Mouse (Mus musculus): ENCODE data around the gene Napb. TPM values are rescaled to one million over a fixed set of nuclear protein-coding genes. Genes with fewer than 3 reads are reported as not detected.
A peak's percentile ranks its signal among the peaks of the same experiment; 100 is the strongest.
"Not testable (repeated sequence)": the region's sequence is repeated elsewhere in the genome, so short reads cannot be mapped to it uniquely, and the experiment has no call there.

The Napb gene
- 99.4 and 105 TPM in 2 replicates for polyA plus RNA-seq (2014; fragmentation: Nextera tagmentation; extraction: Ambion mirVana)

DNA sequence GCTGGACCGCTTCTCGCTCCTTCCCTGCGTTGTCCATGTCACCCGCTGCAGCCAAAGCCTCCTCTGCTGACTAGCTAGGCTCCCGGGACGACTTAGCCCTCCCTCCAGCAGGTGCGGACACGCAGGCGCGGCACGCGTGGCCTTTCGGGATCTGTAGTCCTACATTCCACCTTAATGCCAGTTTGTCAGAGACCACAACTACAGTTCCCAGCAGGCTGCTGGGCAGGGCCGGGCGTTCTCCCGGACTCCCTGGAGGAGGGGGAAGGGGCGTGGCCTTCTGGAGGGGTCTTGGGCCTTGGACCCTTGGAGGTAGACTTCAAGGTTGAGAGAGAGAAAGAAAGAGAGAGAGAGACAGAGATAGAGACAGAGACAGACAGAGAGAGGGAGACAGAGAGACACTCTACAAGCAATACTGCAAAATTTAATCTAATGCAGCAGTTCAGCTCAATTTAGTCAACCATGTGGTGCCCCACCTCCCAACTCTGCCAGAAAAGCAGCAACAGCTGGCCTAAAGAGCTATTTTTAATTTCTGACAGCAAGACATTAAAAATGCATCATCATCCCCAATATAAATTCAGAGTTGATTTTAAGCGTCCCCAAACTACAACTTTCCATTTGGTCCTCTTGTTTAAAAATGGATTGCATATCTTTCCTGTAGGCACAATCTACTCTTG lies at the start of gene Napb:
Napb (minus strand) TSS at position 141 of the 674 bp plus-strand sequence.
- 4% methylated on average over 17 of the region's 18 CpGs for WGBS
- peak; percentile 100 for ATAC-seq (ENCODE audit: low read depth)

GRCm38 (mm10) chr2:148781709-148782108 lies 49.4 kb upstream of the Napb start, which contains the start of gene 8030411F24Rik:
8030411F24Rik (plus strand) TSS chr2:148782009.
- no peak for ATAC-seq (ENCODE audit: low read depth)
- Histone ChIP-seq H3K4me3 (ENCODE audit: low read depth, low read length) (no peak within 1 kb of the TSS), H3K36me3 (ENCODE audit: control insufficient read depth, insufficient read depth, low read length) (no peaks in the 10 kb centered on the region), H3K4me2 (ENCODE audit: low read depth, low read length) (no peak within 1 kb of the TSS), H3K4me1 (ENCODE audit: control insufficient read depth, insufficient read depth, low read length) (no peaks in the 10 kb centered on the region), H3K9me3 (ENCODE audit: control insufficient read depth, low read length) (no peaks in the 10 kb centered on the region), H3K27me3 (ENCODE audit: control insufficient read depth, insufficient read depth, low read length) (no peaks in the 10 kb centered on the region), H3K9ac (replicated peaks; ENCODE audit: low read depth, low read length) (no peak within 1 kb of the TSS), H3K27ac (ENCODE audit: low read depth, low read length) (no peak within 1 kb of the TSS)
- whole genome bisulfite sequencing, result 28% methylated on average over 1 of the region's 1 CpGs

More for the DNA sequence above, at the start of gene Napb:
- Histone ChIP-seq H3K9ac (replicated peaks; ENCODE audit: low read depth, low read length) (peak within 1 kb of the TSS; percentile 87), H3K36me3 (ENCODE audit: control insufficient read depth, insufficient read depth, low read length) (no peaks in the 10 kb centered on the region), H3K4me1 (ENCODE audit: control insufficient read depth, insufficient read depth, low read length) (0 out of 2 replicates have a peak, but pooled peaks cover 3% of the 10 kb centered on the region), H3K4me2 (ENCODE audit: low read depth, low read length) (peak within 1 kb of the TSS; percentile 92), H3K27ac (ENCODE audit: low read depth, low read length) (no peak within 1 kb of the TSS), H3K27me3 (ENCODE audit: control insufficient read depth, insufficient read depth, low read length) (no peaks in the 10 kb centered on the region), H3K9me3 (ENCODE audit: control insufficient read depth, low read length) (no peaks in the 10 kb centered on the region), H3K4me3 (ENCODE audit: low read depth, low read length) (peak within 1 kb of the TSS; percentile 73)

- not testable (repeated sequence) for H3K27me3 ChIP-seq (ENCODE audit: control insufficient read depth, insufficient read depth, low read length); ATAC-seq (ENCODE audit: low read depth)
- WGBS, result 85% methylated on average over 4 of the region's 4 CpGs
Measured at GRCm38 (mm10) chr2:148771397-148771796, 39.1 kb upstream of the Napb start, which contains the start of gene Cst11. Cst11 (minus strand) TSS chr2:148771497.

DNA sequence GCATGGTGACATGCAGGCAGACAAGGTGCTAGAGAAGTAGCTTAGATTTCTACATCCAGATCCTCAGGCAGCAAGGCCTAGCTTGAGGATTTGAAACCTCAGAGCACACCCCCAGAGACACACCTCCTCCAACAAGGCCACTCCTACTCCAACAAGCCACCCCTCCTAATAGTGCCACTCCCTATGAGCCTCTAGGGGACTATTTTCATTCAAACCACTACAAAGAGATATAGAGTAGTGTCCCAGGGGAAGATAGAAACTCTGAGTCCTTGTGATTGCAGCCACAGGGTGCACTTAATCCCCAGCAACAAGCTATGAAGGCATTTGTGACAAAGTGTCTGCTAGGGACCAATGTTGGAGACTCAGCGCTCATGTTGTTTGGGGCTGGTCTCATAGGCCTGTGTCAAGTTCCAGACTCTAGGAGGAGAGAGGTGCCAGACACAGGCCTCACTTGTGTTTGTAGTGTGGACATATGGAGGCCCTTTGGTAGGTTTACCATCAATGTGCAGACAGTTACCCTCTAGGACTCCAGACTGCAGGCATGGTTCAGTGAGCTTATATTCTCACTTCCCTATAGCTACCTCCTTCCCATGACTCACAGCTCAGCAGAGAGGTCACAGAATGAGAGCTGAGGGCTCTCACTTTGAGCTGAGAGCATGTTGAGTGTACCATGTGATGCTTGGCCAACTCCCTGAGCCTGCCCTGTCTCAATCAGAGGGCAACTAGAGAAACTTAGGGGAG lies 31.6 kb upstream of the Napb start:
- H3K9me3 ChIP-seq (ENCODE audit: control insufficient read depth, low read length), result no peaks in the 10 kb centered on the region
- H3K4me1 ChIP-seq (ENCODE audit: control insufficient read depth, insufficient read depth, low read length), result no peaks in the 10 kb centered on the region
- 100% methylated on average over 1 of the region's 1 CpGs for WGBS
- no peaks in the 10 kb centered on the region for H3K36me3 ChIP-seq (ENCODE audit: control insufficient read depth, insufficient read depth, low read length)
- H3K4me2 ChIP-seq (ENCODE audit: low read depth, low read length), result no peak overlapping the region
- ATAC-seq (ENCODE audit: low read depth), result no peak
- H3K27ac ChIP-seq (ENCODE audit: low read depth, low read length), result no peak overlapping the region
- H3K27me3 ChIP-seq (ENCODE audit: control insufficient read depth, insufficient read depth, low read length), result no peaks in the 10 kb centered on the region
- H3K4me3 ChIP-seq (ENCODE audit: low read depth, low read length), result no peak overlapping the region
- no peak overlapping the region for H3K9ac ChIP-seq (replicated peaks; ENCODE audit: low read depth, low read length)

More at GRCm38 (mm10) chr2:148771397-148771796, 39.1 kb upstream of the Napb start, which contains the start of gene Cst11:
- H3K9me3 ChIP-seq (ENCODE audit: control insufficient read depth, low read length); H3K4me2 ChIP-seq (ENCODE audit: low read depth, low read length); H3K9ac ChIP-seq (replicated peaks; ENCODE audit: low read depth, low read length); H3K27ac ChIP-seq (ENCODE audit: low read depth, low read length); H3K4me1 ChIP-seq (ENCODE audit: control insufficient read depth, insufficient read depth, low read length); H3K36me3 ChIP-seq (ENCODE audit: control insufficient read depth, insufficient read depth, low read length); H3K4me3 ChIP-seq (ENCODE audit: low read depth, low read length): not testable (repeated sequence)

DNA sequence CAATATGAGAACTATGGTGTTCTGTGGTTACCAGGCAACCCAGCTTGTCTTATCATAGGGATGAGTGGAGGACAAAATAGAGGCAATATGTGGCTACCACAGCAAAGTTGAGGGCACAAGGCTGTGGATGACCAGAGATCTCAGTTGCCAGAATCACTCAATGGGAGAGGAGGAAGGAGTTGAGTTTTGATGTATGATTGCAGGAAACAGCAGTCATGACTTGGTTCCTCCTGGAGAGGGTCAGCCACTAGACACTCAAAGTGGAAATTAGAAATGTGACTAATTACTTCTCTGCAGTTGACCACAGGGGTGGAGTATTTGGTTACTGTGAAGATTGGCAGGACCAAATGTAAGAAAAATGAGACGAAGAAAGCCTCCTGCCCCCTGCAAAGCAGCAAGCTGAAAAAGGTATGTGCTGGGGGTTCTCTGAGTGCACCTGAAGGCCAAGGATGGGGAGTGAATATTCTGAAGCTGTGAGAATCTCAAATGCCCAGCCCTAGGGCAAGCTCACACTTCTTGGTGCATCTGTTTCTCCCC lies 22.1 kb upstream of the Napb start:
- Histone ChIP-seq H3K4me2 (ENCODE audit: low read depth, low read length) (no peak overlapping the region), H3K4me1 (ENCODE audit: control insufficient read depth, insufficient read depth, low read length) (no peaks in the 10 kb centered on the region), H3K9me3 (ENCODE audit: control insufficient read depth, low read length) (no peaks in the 10 kb centered on the region), H3K27ac (ENCODE audit: low read depth, low read length) (no peak overlapping the region), H3K27me3 (ENCODE audit: control insufficient read depth, insufficient read depth, low read length) (no peaks in the 10 kb centered on the region), H3K9ac (replicated peaks; ENCODE audit: low read depth, low read length) (no peak overlapping the region), H3K4me3 (ENCODE audit: low read depth, low read length) (no peak overlapping the region), H3K36me3 (ENCODE audit: control insufficient read depth, insufficient read depth, low read length) (no peaks in the 10 kb centered on the region)
- WGBS, result 71% methylated on average over 1 of the region's 1 CpGs
- no peak for ATAC-seq (ENCODE audit: low read depth)

DNA sequence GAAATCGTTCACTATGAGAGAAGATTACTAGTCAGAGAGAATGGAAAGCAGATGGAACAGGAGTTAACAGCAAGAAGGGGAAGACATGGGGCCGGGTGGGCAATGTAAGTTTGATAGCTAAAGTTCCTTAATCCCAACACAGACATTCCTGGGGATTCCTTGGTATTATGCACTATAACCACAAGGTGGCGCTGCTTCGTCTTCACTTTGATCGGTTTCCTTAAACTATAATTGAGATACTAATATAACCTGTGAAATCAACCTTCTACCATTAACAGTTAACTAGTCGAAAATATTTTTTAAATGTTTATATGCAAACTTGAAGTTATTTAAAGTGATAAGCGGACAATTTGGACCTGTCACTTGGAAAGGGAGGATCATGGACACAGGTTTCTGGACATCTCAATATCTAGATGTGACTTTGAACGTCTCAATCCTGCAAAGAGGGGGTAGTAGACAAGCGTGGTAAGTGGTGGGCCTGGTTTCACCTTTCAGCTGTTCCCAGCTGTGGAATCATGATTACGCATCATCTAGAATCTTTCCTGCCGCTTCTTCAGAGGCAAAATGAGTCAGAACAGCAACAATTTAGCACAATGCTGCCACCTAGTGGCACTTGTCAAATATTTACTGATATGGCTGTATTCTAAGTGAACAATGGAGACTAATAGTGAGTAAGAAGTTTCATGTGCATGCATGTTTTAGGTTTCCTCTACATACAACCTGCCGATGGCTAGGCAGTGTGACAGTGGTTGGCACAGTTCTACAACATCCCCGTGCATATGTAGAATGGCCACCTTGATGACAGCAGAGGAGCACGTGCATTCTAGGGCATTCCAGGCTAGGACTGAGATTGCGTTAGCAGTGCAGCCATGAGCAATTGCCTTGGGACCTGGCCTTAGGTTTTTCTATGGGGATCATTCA lies 19.9 kb upstream of the Napb start:
- Histone ChIP-seq H3K27ac (ENCODE audit: low read depth, low read length) (no peak overlapping the region), H3K4me3 (ENCODE audit: low read depth, low read length) (peak overlapping the region; percentile 31), H3K9me3 (ENCODE audit: control insufficient read depth, low read length) (no peaks in the 10 kb centered on the region), H3K36me3 (ENCODE audit: control insufficient read depth, insufficient read depth, low read length) (no peaks in the 10 kb centered on the region), H3K27me3 (ENCODE audit: control insufficient read depth, insufficient read depth, low read length) (no peaks in the 10 kb centered on the region), H3K4me1 (ENCODE audit: control insufficient read depth, insufficient read depth, low read length) (no peaks in the 10 kb centered on the region), H3K9ac (replicated peaks; ENCODE audit: low read depth, low read length) (0 out of 2 replicates have a peak overlapping the region, but pooled peaks have one; percentile 29), H3K4me2 (ENCODE audit: low read depth, low read length) (peak overlapping the region; percentile 56)
- WGBS, result 19% methylated on average over 15 of the region's 15 CpGs
- ATAC-seq (ENCODE audit: low read depth), result peak; percentile 94

DNA sequence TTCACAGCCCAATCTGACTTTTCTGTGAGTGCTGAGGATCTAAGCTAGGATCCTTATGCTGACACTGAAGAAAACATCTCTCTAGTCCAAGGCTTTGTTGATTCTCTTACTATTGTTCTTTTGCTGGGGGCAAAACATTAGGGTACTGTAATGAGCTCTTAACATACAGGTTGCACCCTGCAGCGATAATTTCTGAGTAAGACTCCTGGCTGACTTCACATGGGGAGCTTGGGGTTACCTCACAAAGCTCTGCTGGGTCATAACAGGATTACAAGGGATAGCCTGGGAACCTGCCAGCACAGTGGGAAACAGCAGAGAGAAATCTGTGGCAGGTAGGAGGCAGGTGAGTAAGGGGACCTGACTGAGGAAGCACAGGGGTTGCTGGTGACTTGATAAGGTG lies 17.8 kb upstream of the Napb start, which contains the start of gene Cstl1:
Cstl1 (plus strand) TSS at position 301 of the 400 bp plus-strand sequence.
- Histone ChIP-seq H3K4me2 (ENCODE audit: low read depth, low read length) (no peak within 1 kb of the TSS), H3K9ac (replicated peaks; ENCODE audit: low read depth, low read length) (no peak within 1 kb of the TSS), H3K27me3 (ENCODE audit: control insufficient read depth, insufficient read depth, low read length) (no peaks in the 10 kb centered on the region), H3K27ac (ENCODE audit: low read depth, low read length) (no peak within 1 kb of the TSS), H3K36me3 (ENCODE audit: control insufficient read depth, insufficient read depth, low read length) (no peaks in the 10 kb centered on the region), H3K4me1 (ENCODE audit: control insufficient read depth, insufficient read depth, low read length) (no peaks in the 10 kb centered on the region), H3K4me3 (ENCODE audit: low read depth, low read length) (no peak within 1 kb of the TSS), H3K9me3 (ENCODE audit: control insufficient read depth, low read length) (no peaks in the 10 kb centered on the region)
- ATAC-seq (ENCODE audit: low read depth), result no peak
- 77% methylated on average over 1 of the region's 1 CpGs for WGBS

DNA sequence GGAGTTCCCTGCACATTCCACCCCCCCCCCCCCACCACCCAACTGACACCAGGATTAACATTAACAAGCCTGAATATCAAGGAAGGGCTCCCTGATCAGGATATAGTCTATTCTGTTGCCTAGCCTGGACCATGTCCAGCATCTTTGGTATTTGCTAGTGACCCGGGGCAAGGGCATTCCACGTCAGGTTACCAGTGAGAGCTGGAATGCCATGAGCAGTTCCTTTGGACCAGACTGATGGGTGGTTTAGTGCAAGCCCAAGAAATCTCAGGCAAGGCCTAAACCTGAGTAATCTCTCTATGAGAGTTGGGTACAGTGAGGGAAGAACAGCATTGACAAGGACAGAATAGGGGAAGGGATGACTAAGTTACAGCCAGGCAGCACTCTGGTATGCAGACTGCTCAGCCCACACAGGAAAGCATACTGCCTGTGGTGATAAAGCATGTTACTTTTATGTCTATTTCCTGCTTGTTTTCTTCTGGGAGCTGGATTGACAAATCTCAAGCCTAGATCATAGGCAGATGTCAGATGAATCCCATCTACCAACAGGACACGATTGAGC lies 11.7 kb upstream of the Napb start:
- no peak for ATAC-seq (ENCODE audit: low read depth)
- Histone ChIP-seq H3K27me3 (ENCODE audit: control insufficient read depth, insufficient read depth, low read length) (no peaks in the 10 kb centered on the region), H3K4me3 (ENCODE audit: low read depth, low read length) (no peak overlapping the region), H3K9ac (replicated peaks; ENCODE audit: low read depth, low read length) (no peak overlapping the region), H3K4me1 (ENCODE audit: control insufficient read depth, insufficient read depth, low read length) (no peaks in the 10 kb centered on the region), H3K36me3 (ENCODE audit: control insufficient read depth, insufficient read depth, low read length) (no peaks in the 10 kb centered on the region), H3K9me3 (ENCODE audit: control insufficient read depth, low read length) (no peaks in the 10 kb centered on the region), H3K27ac (ENCODE audit: low read depth, low read length) (no peak overlapping the region), H3K4me2 (ENCODE audit: low read depth, low read length) (no peak overlapping the region)
- WGBS, result 85% methylated on average over 3 of the region's 3 CpGs
